Mouse (Mus musculus): Measurements from ENCODE around the gene Tbc1d10b.
A peak's percentile ranks its signal among the peaks of the same experiment; 100 is the strongest.
"Not testable (repeated sequence)": the region's sequence is repeated elsewhere in the genome, so short reads cannot be mapped to it uniquely, and the experiment has no call there.

The Tbc1d10b gene

GRCm38 (mm10) chr7:127208295-127208552, at the start of gene Tbc1d10b:
TSS of gene Tbc1d10b (minus strand) at chr7:127208468.
- no peak for DNase-seq

GRCm38 (mm10) chr7:127256518-127256917, 48.2 kb upstream of the Tbc1d10b start:
- no peak for DNase-seq

- no peak for DNase-seq
These were observed 47.7 kb upstream of the Tbc1d10b start for GRCm38 (mm10) chr7:127255965-127256364.

- no peak for DNase-seq
These were observed 46.7 kb upstream of the Tbc1d10b start for GRCm38 (mm10) chr7:127255008-127255407.

- DNase-seq, result peak; percentile 92 to 94
These were observed 45.8 kb upstream of the Tbc1d10b start for GRCm38 (mm10) chr7:127253821-127254769.

- no peak for DNase-seq
These were observed 45.1 kb upstream of the Tbc1d10b start for GRCm38 (mm10) chr7:127253341-127253740.

GRCm38 (mm10) chr7:127252414-127252813, 44.1 kb upstream of the Tbc1d10b start:
- DNase-seq, result peak; percentile 53 to 54

GRCm38 (mm10) chr7:127250511-127250910, 42.2 kb upstream of the Tbc1d10b start:
- DNase-seq, result not testable (repeated sequence)

- DNase-seq, result no peak
These were observed 36.6 kb upstream of the Tbc1d10b start for GRCm38 (mm10) chr7:127244658-127245510.

GRCm38 (mm10) chr7:127243870-127244657, 35.8 kb upstream of the Tbc1d10b start, which contains the start of gene Zfp771:
TSS of gene Zfp771 (plus strand) at chr7:127244274.
- DNase-seq, result peak; percentile 94 to 95

- no peak for DNase-seq
These were observed 35.1 kb upstream of the Tbc1d10b start for GRCm38 (mm10) chr7:127243361-127243867.

GRCm38 (mm10) chr7:127234777-127235176, 26.5 kb upstream of the Tbc1d10b start:
- no peak for DNase-seq

- no peak for DNase-seq
These were observed 25.5 kb upstream of the Tbc1d10b start for GRCm38 (mm10) chr7:127233765-127234164.

GRCm38 (mm10) chr7:127233368-127233749, 25.1 kb upstream of the Tbc1d10b start:
- no peak for DNase-seq

GRCm38 (mm10) chr7:127232622-127233367, 24.5 kb upstream of the Tbc1d10b start, which contains the start of the genes Zfp553 and Sept1:
TSS of gene Zfp553 (plus strand) at chr7:127233061.
TSS of gene Sept1 (minus strand) at chr7:127233130.
- peak; percentile 80 to 83 for DNase-seq

GRCm38 (mm10) chr7:127231826-127232621, 23.8 kb upstream of the Tbc1d10b start:
- DNase-seq, result no peak

- no peak for DNase-seq
These were observed 23.1 kb upstream of the Tbc1d10b start for GRCm38 (mm10) chr7:127231376-127231775.

- DNase-seq, result peak; percentile 88 to 90
These were observed 20.5 kb upstream of the Tbc1d10b start for GRCm38 (mm10) chr7:127228615-127229303.

- DNase-seq, result no peak
These were observed 17.1 kb upstream of the Tbc1d10b start for GRCm38 (mm10) chr7:127225147-127225995.
